Mouse (Mus musculus): Measurements from ENCODE around the gene Colq.

Colq gene

GRCm38 (mm10) chr14:31525040-31525810 is 65.9 kb downstream of the Colq start:
- DNase-seq (ENCODE audit: low read depth, low spot score): no peak

- no peak for DNase-seq (ENCODE audit: low read depth, low spot score)
Measured at GRCm38 (mm10) chr14:31521318-31521717, 69.8 kb downstream of the Colq start.

GRCm38 (mm10) chr14:31519165-31519564 is 72.0 kb downstream of the Colq start:
- DNase-seq (ENCODE audit: low read depth, low spot score): no peak

DNA sequence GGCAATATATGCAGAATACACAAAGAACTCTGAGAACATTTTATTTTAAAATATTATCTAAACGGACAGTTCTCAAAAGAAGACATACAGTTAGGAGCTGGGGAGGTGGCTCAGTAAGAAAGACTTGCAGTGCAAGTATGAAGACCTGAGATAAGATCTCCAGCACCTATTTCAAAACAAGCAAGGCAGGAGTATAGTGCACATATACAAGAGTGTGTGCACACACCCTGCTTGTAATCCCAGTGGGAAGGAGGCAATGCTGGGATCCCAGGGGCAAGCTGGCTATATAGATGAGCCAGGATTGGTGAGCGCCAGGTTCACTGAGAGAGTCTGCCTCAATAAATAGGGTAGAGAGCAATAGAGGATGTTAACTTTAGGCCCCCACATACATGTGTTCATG is 75.2 kb downstream of the Colq start:
- no peak for DNase-seq (ENCODE audit: low read depth, low spot score)

GRCm38 (mm10) chr14:31510322-31510721 is 80.8 kb downstream of the Colq start:
- DNase-seq (ENCODE audit: low read depth, low spot score): no peak

GRCm38 (mm10) chr14:31509911-31510310 is 81.2 kb downstream of the Colq start:
- no peak for DNase-seq (ENCODE audit: low read depth, low spot score)

- DNase-seq (ENCODE audit: low read depth, low spot score): no peak
Measured at GRCm38 (mm10) chr14:31506456-31506855, 84.7 kb downstream of the Colq start.

- DNase-seq (ENCODE audit: low read depth, low spot score): no peak
Measured at GRCm38 (mm10) chr14:31503406-31503805, 87.7 kb downstream of the Colq start.

DNA sequence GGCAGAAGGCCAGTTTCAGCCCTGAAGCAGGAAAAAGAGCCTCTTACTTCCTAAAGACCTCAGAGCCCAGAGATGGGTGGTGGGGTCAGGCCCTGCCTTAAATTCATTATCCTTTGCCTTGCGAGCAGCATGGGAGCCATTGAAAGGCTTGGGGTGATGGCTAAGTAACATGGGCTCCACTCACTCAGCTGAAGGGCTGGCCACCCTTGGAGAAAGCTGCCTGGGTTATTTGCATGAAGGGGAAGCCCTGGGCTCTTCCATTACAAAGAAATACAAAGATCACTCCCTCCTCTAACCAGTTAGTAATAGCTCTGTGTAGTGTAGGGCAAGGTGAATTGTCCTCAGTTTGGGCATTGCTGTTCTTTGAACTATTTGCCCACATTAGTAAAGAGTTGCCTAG is 91.6 kb downstream of the Colq start:
- peak; percentile 30 for DNase-seq (ENCODE audit: low read depth, low spot score)

DNA sequence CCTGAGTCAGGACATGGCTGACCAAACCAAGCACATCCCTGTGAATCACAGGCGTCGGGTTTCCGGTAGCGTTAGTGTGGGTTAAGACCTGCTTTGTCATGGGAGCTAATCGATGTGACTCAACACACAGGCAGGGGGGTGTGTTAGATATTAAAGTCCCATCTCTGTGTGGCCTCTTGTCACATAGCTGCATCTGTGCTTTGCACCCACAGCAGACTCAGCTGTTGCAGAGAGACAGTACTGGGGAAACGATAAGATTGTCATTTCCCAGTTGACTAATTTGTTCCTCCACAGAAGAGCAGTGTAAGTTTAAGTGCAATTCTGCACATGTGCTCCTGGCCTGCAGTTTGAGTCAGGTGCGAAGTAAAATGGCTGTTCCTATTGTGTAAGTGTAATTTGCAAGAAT is 94.9 kb downstream of the Colq start:
- peak; percentile 46 for DNase-seq (ENCODE audit: low read depth, low spot score)

GRCm38 (mm10) chr14:31495538-31495937 is 95.6 kb downstream of the Colq start:
- peak; percentile 24 for DNase-seq (ENCODE audit: low read depth, low spot score)

- DNase-seq (ENCODE audit: low read depth, low spot score): peak; percentile 94
Measured at GRCm38 (mm10) chr14:31494975-31495455, 96.1 kb downstream of the Colq start, which contains the start of gene Mettl6. TSS of gene Mettl6 (minus strand) at chr14:31495040.

DNA sequence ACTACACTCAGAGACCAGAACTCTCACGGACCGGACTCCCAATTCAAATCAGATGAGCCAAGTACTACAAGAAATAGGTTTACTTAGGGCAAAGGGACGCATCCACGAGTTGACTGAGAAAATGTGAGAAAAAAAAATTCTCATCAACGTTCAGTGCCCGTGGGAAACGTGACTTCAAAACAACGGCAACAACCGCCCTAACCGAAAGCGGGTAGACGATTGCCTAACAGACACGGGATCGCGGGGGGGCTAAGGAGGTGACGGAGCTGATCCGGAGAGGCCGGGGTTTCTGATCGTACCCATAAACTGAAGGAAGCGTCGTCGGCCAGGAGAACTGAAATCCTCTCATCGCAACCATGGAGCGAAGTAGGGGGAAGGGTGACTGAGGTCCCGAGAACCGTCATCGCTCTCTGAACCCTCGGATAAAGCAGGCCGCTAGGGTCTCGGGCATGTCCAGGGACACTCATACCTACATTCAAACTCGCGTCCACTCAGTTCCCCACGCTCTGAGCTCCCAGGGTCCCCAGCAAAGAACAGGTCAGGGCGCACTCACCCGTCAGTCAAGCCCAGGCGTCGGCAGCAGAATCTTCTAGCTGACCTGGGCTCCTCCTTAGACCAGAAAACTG is 96.7 kb downstream of the Colq start, which contains the start of gene Eaf1:
Gene Eaf1, plus strand, starts transcription at position 51 of the 626 bp plus-strand sequence.
- DNase-seq (ENCODE audit: low read depth, low spot score): no peak

- peak; percentile 66 for DNase-seq (ENCODE audit: low read depth, low spot score)
Measured at GRCm38 (mm10) chr14:31493901-31494300, 97.2 kb downstream of the Colq start.

DNA sequence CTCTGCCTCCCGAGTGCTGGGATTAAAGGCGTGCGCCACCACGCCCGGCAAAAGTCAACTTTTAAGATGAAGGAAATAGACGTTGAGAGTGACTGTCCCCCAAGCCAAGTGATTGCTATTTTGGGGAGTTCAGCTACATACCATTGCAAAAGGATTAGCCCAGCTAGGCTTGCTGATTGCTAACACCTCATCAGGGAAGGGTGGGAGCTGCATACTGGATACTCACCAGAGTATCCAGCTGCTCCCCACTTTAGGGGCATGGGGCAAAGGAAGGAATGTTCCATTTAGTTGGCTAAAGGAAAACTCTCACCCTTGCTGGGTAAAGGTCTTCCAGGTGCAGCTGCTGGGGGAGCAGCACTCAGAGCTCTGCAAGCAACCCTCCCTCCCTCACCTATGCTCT is 103.1 kb downstream of the Colq start:
- DNase-seq (ENCODE audit: low read depth, low spot score): no peak

DNA sequence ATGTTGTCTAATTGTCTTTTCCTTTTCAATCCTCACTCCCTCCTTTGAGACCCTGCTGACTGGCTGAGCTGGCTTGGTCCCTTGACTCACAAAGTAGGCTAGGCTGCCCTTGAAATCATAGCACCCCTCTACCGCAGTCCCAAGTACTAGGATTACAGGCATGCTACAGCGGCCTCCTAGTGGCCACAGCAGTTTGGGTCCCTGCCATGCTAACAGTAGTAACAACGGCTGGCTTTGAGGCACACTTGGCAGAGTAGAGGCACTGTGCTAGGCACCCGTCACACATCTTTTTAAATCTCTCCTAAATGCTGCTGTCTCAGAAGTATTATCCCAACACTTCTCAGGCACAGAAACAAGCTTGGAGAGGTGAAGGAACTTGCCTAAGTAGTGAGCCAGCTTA is 104.7 kb downstream of the Colq start:
- no peak for DNase-seq (ENCODE audit: low read depth, low spot score)

GRCm38 (mm10) chr14:31482417-31482816 is 108.7 kb downstream of the Colq start:
- DNase-seq (ENCODE audit: low read depth, low spot score): no peak

DNA sequence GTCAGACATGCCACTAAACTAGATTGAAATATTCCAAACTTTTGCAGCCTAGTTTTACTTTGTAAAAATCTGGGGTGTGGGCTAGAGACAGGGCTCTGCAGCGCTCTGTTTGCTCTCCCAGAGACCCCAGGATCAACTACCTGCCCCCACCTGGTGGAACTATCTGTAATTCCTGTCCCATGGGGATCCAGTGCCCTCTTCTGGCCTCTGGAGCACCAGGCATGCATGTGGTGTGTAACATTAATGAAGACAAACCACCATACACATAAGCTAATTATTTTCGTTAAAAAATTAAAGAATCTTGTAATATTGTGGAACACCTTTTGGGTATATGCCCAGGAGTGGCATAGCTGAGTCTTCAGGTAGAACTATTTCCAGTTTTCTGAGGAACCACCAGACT is 117.8 kb downstream of the Colq start:
- peak; percentile 12 for DNase-seq (ENCODE audit: low read depth, low spot score)
